Mouse (Mus musculus) gastrocnemius, postnatal 25 days (tissue): Measurements from ENCODE around the gene BC029722. TPM values are rescaled to one million over a fixed set of nuclear protein-coding genes. Genes with fewer than 3 reads are reported as not detected.
A peak's percentile ranks its signal among the peaks of the same experiment; 100 is the strongest.

ENCODE experiments used
- DNase-seq: peaks from one replicate; pipeline ENCODE4 v3.0.0; 2022
- total RNA-seq, 2 experiments: library from RNA; stranded (reverse); gene quantifications; 1 replicate in 1 of 2; 2 replicates in 1 of 2; pipeline ENCODE4 v1.2.3; 2021

The BC029722 gene
- total RNA-seq, 2 experiments from 2014 or later, result 22.3 to 25.3 TPM

- no peak for DNase-seq
These were observed 40.2 kb downstream of the BC029722 start for GRCm38 (mm10) chr2:155779066-155779465.

GRCm38 (mm10) chr2:155778004-155778403, 41.2 kb downstream of the BC029722 start:
- no peak for DNase-seq

- no peak for DNase-seq
These were observed 41.6 kb downstream of the BC029722 start for GRCm38 (mm10) chr2:155777688-155777985.

GRCm38 (mm10) chr2:155776824-155777687, 42.2 kb downstream of the BC029722 start:
- no peak for DNase-seq

- DNase-seq, result peak; percentile 40
These were observed 43.5 kb downstream of the BC029722 start for GRCm38 (mm10) chr2:155775685-155776263.

GRCm38 (mm10) chr2:155774927-155775684, 44.1 kb downstream of the BC029722 start, which contains the start of gene Mmp24:
Mmp24 (plus strand) TSS chr2:155775342.
- no peak for DNase-seq

GRCm38 (mm10) chr2:155774261-155774926, 44.8 kb downstream of the BC029722 start:
- no peak for DNase-seq

GRCm38 (mm10) chr2:155773664-155774063, 45.6 kb downstream of the BC029722 start:
- no peak for DNase-seq

Other genes with a start within 250 kb of the BC029722 start
- 1 to 10 TPM; 5.6 to 5.9 TPM for gene Gss, start 226.6 kb downstream of the BC029722 start, total RNA-seq
- gene Myh7b, start 208.2 kb downstream of the BC029722 start, total RNA-seq, result 1 to 10 TPM in 1 of 2 experiments, under 1 TPM in 1; 0.88 to 5.0 TPM
- gene Trpc4ap, start 127.0 kb downstream of the BC029722 start, total RNA-seq, result 10 to 100 TPM; 84.3 to 86.1 TPM
- 1 to 10 TPM; 3.9 to 5.0 TPM for gene Edem2, start 90.0 kb downstream of the BC029722 start, total RNA-seq
- not detected for gene Gm17581, start 83.6 kb downstream of the BC029722 start, total RNA-seq
- gene Procr, start 68.3 kb downstream of the BC029722 start, total RNA-seq, result 10 to 100 TPM in 1 of 2 experiments, 1 to 10 TPM in 1; 5.9 to 12.4 TPM
- gene Mmp24, start 44.1 kb downstream of the BC029722 start, total RNA-seq, result not detected
- gene Eif6, start 7.5 kb upstream of the BC029722 start, total RNA-seq, result 10 to 100 TPM; 38.6 to 45.3 TPM
- gene Fam83c, start 15.4 kb upstream of the BC029722 start, total RNA-seq, result not detected
- gene Uqcc1, start 110.9 kb upstream of the BC029722 start, total RNA-seq, result 100 to 1,000 TPM; 140 to 156 TPM
- not detected for gene Gm15557, start 121.3 kb upstream of the BC029722 start, total RNA-seq
- gene Gdf5, start 125.9 kb upstream of the BC029722 start, total RNA-seq, result not detected
- gene Cep250, start 137.0 kb upstream of the BC029722 start, total RNA-seq, result 1 to 10 TPM; 3.6 to 5.9 TPM
- gene 6430550D23Rik, start 188.6 kb upstream of the BC029722 start, total RNA-seq, result under 1 TPM; 0.51 to 0.54 TPM
- gene Ergic3, start 188.6 kb upstream of the BC029722 start, total RNA-seq, result 10 to 100 TPM; 44.6 to 51.7 TPM
- not detected for gene Fer1l4, start 233.5 kb upstream of the BC029722 start, total RNA-seq
- gene Spag4, start 245.7 kb upstream of the BC029722 start, total RNA-seq, result under 1 TPM; 0.13 to 0.31 TPM